Mouse (Mus musculus) heart, postnatal 0 days (tissue): Measurements from ENCODE around the gene Ifit3b. TPM values are rescaled to one million over a fixed set of nuclear protein-coding genes. Genes with fewer than 3 reads are reported as not detected.
"Not testable (repeated sequence)": the region's sequence is repeated elsewhere in the genome, so short reads cannot be mapped to it uniquely, and the experiment has no call there.

Experiments
- ATAC-seq: fragments of 200-750 bp; cut with Nextera tagmentation; 2 replicates; pipeline ENCODE4 v1.8.0; 2017; ENCODE audit warnings: low read depth, moderate number of reproducible peaks, moderate library complexity; ENCODE audit not compliant: insufficient read depth
- DNase-seq: peaks from one replicate; pipeline ENCODE4 v3.0.0-alpha.2; 2016; ENCODE audit warnings: low spot score
- H3K27ac ChIP-seq: fragments of 300-500 bp; sonication (generic); 2 replicates; pipeline ENCODE4 v1.5.1; 2014; ENCODE audit warnings: low read depth, mild to moderate bottlenecking
- H3K27me3 ChIP-seq: fragments of 300-500 bp; sonication (generic); 2 replicates; pipeline ENCODE4 v1.6.1; 2014; ENCODE audit warnings: low read length, mixed read lengths; ENCODE audit not compliant: control insufficient read depth, insufficient read depth
- H3K36me3 ChIP-seq: fragments of 300-500 bp; sonication (generic); replicated peaks from 2 replicates; pipeline ENCODE4 v1.6.1; 2014; ENCODE audit warnings: low read length, mixed read lengths; ENCODE audit not compliant: control insufficient read depth, insufficient read depth
- H3K4me1 ChIP-seq: fragments of 300-500 bp; sonication (generic); 2 replicates; pipeline ENCODE4 v1.6.1; 2014; ENCODE audit warnings: antibody characterized with exemption; ENCODE audit not compliant: control insufficient read depth, insufficient read depth
- H3K4me2 ChIP-seq: fragments of 300-500 bp; sonication (generic); 2 replicates; pipeline ENCODE4 v1.6.1; 2014; ENCODE audit warnings: low read depth, mild to moderate bottlenecking, low read length, moderate library complexity
- H3K4me3 ChIP-seq: fragments of 300-500 bp; sonication (generic); 2 replicates; pipeline ENCODE4 v1.5.1; 2014; ENCODE audit warnings: low read depth, low read length
- H3K9ac ChIP-seq: fragments of 300-500 bp; sonication (generic); replicated peaks from 2 replicates; pipeline ENCODE4 v1.6.1; 2014; ENCODE audit warnings: low read depth, low read length, mixed read lengths
- H3K9me3 ChIP-seq: fragments of 300-500 bp; sonication (generic); replicated peaks from 2 replicates; pipeline ENCODE4 v1.6.1; 2016; ENCODE audit warnings: low read length; ENCODE audit not compliant: control insufficient read depth
- CTCF ChIP-seq: IDR thresholded peaks from 2 replicates; pipeline ENCODE4 v1.5.1; 2016; ENCODE audit warnings: antibody characterized with exemption, control low read depth, low read depth
- EP300 ChIP-seq: IDR thresholded peaks from 2 replicates; pipeline ENCODE4 v1.6.1; 2016; ENCODE audit warnings: antibody characterized with exemption, low read depth
- WGBS: fragments of 180-500 bp; shearing (Covaris S2); extraction: QIAGEN DNeasy Blood & Tissue Kit; methylation state at CpG from one replicate; pipeline ENCODE4 v1.1.7; 2014; 5-methylcytosine and 5-hydroxymethylcytosine counted together
- polyA plus RNA-seq: library from polyadenylated mRNA; unstranded; fragments of >200 nt; fragmentation: Nextera tagmentation; extraction: Ambion mirVana; gene quantifications from 2 replicates; pipeline ENCODE4 v1.2.1, GENCODE M21; 2015
- total RNA-seq: library from RNA; depleted of rRNA; stranded (reverse); fragments of >200 nt; gene quantifications from 2 replicates; pipeline ENCODE4 v1.2.3, GENCODE M21; 2014; ENCODE audit warnings: low replicate concordance

The Ifit3b gene
- total and polyA plus RNA-seq, 2 experiments from 2014 or later: 0.57 to 0.72 TPM

DNA sequence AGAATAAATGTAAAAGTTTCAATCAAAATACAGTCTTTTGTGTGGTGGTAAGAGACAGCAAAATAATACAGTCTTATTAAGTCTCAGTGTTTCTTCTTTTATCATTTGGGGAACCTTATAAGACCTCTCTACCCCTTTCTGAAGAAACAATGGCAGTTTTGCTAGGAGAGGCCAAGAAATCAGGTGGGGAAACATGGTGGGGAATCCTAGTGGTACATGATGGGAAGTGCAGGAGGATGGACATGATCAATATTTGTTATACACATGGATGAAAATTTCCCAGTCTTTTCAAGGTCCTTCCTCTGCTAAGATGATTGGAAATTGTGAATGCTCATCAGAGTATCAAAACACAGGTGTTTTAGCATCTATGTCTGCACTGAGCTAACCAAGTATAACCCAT is 18.8 kb upstream of the Ifit3b start:
- Histone ChIP-seq H3K4me3 (no peak overlapping the region), H3K4me1 (no peaks in the 10 kb centered on the region), H3K27me3 (no peaks in the 10 kb centered on the region), H3K27ac (no peak overlapping the region), H3K9me3 (no peaks in the 10 kb centered on the region), H3K36me3 (no peaks in the 10 kb centered on the region), H3K9ac (no peak overlapping the region), H3K4me2 (no peak overlapping the region)
- DNase-seq (no peak), ATAC-seq (no peak)
- TF ChIP-seq EP300 (no peak), CTCF (no peak)

DNA sequence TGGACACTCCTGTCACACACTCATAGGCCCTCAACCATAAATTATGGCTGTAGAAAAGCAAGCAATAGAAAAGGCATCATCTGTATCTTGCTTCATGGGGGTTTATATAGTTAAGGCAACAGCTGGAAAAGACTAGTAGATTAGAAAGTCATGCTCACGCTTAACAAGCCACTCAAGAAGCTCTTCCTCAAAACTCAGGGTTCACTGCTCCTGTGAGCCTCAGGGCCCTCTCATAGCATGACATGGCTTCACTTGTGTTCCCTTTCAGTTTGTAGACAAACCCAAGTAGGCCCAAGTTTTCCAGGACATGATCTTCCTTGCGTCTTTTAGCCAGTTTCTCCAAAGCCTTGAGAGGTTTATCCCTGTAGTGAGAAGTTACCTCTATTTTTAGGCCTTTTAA is 14.3 kb upstream of the Ifit3b start:
- Histone ChIP-seq H3K9ac (no peak overlapping the region), H3K4me1 (peaks cover 13% of the 10 kb centered on the region), H3K4me2 (no peak overlapping the region), H3K36me3 (no peaks in the 10 kb centered on the region), H3K4me3 (no peak overlapping the region), H3K27ac (no peak overlapping the region), H3K9me3 (no peaks in the 10 kb centered on the region), H3K27me3 (no peaks in the 10 kb centered on the region)
- 84% methylated on average over 2 of the region's 2 CpGs for WGBS
- ATAC-seq: no peak
- DNase-seq: no peak
- TF ChIP-seq CTCF (no peak), EP300 (no peak)

DNA sequence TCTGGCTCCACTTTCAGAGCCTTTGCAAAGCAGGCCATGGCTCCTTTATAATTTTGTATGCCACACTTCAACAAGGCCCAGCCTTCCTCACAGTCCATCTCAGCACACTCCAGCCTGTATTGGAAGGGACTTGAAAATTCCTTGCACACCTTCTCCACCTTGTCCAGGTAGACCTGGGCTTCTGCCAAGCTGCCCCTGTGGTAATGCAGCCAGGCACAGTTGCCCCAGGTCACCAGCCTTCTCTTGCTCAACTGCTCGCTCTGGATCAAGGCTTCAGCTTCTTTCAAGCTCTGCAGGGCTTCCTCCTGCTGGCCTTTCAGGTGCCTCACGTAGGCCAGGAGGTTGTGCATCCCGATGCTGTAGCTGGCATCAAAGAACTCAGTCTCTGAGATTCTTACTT is 13.2 kb upstream of the Ifit3b start:
- H3K9ac ChIP-seq, H3K27ac ChIP-seq, H3K9me3 ChIP-seq, DNase-seq, H3K36me3 ChIP-seq, H3K4me2 ChIP-seq, H3K27me3 ChIP-seq, H3K4me3 ChIP-seq, ATAC-seq: not testable (repeated sequence)
- H3K4me1 ChIP-seq: peaks cover 16% of the 10 kb centered on the region
- WGBS: 86% methylated on average over 3 of the region's 3 CpGs

DNA sequence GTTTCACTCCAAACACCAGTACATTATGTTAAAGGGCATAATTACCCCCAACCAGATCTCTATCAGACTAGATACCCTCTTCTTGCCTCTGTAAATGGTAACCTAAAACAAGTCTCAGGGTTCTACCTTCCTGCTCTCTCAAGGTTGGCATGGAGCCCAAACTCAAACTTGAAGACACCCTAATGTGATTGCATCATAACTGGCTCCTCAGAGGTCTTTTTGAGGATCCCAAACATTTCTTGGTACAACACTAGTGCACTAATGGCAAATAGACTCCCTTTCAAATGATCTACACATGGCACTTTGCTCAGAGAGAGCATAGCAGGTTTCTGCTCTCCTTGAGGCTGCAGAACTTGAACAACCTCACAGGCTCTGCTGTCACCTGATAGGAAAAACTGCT is 11.0 kb upstream of the Ifit3b start:
- Histone ChIP-seq H3K27ac (no peak overlapping the region), H3K4me2 (no peak overlapping the region), H3K9ac (no peak overlapping the region), H3K9me3 (no peaks in the 10 kb centered on the region), H3K36me3 (no peaks in the 10 kb centered on the region), H3K4me3 (no peak overlapping the region), H3K27me3 (no peaks in the 10 kb centered on the region), H3K4me1 (peaks cover 16% of the 10 kb centered on the region)
- ATAC-seq (no peak), DNase-seq (no peak)
- TF ChIP-seq CTCF (no peak), EP300 (no peak)

DNA sequence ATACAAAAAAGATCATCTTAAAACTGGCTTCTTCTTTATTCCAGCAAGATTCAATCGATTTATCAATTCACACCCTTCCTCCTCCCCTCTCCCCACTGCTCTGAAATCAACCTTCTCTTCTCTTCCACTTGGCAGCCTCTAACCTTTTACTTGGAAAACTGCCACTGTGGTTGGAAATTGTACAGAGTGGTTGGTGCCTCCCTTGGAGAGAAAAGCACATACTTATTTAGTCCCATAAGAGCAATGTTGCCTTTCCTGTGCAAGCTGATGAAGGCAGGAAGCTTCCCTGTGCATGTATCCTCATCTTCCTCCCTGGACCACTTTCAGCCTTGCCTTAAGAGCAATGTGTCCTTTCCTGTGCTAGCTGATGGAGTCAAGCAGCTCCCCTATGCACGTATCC is 9.4 kb upstream of the Ifit3b start:
- Histone ChIP-seq H3K4me3 (no peak overlapping the region), H3K9ac (no peak overlapping the region), H3K27me3 (no peaks in the 10 kb centered on the region), H3K9me3 (no peaks in the 10 kb centered on the region), H3K27ac (no peak overlapping the region), H3K36me3 (no peaks in the 10 kb centered on the region), H3K4me2 (no peak overlapping the region), H3K4me1 (peaks cover 16% of the 10 kb centered on the region)
- ATAC-seq (peak; percentile 62; the same call in 1 of the 2 replicates), DNase-seq (peak; percentile 70)
- WGBS: 41% methylated on average over 2 of the region's 2 CpGs
- TF ChIP-seq CTCF (0 out of 2 replicates have a peak, but pooled peaks have one; percentile 1), EP300 (no peak)

DNA sequence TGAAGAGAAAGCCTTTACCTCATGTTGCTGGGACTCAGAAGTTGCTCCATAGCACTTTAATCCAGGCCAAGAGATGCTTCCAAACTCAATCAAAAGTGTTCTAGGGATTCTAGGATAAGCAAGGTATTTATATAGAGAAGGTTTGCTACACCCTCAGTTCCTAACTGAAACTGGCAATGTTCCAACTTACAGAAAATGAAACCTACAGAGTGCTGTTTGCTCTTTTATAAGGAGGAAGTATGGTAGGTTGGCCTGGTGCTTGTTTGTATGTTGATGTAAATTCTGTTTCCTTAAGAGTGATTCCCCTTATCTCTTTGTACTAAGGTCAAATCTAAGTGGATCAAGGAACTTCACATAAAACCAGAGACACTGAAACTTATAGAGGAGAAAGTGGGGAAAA is 8.5 kb upstream of the Ifit3b start:
- H3K4me3 ChIP-seq, ATAC-seq, H3K4me2 ChIP-seq, H3K9me3 ChIP-seq, H3K27me3 ChIP-seq, H3K36me3 ChIP-seq, H3K9ac ChIP-seq, H3K27ac ChIP-seq: not testable (repeated sequence)
- DNase-seq: peak; percentile 13
- H3K4me1 ChIP-seq: peaks cover 16% of the 10 kb centered on the region

DNA sequence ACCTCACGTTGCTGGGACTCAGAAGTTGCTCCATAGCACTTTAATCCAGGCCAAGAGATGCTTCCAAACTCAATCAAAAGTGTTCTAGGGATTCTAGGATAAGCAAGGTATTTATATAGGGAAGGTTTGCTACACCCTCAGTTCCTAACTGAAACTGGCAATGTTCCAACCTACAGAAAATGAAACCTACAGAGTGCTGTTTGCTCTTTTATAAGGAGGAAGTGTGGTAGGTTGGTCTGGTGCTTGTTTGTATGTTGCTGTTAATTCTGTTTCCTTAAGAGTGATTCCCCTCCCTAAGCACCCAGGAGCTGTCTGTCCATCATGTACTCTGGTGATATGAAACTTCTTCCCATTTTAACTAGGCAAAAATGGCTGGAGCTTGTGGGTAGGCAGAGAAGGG is 5.9 kb upstream of the Ifit3b start, which contains the start of gene Ifit1bl1:
Ifit1bl1 (minus strand) TSS at position 69 of the 400 bp plus-strand sequence.
- ATAC-seq: not testable (repeated sequence)

More for the DNA sequence above, 5.9 kb upstream of the Ifit3b start, which contains the start of gene Ifit1bl1:
- H3K4me2 ChIP-seq, H3K9me3 ChIP-seq, H3K27me3 ChIP-seq, H3K9ac ChIP-seq, H3K36me3 ChIP-seq, H3K4me3 ChIP-seq, DNase-seq, H3K27ac ChIP-seq: not testable (repeated sequence)
- 39% methylated on average over 1 of the region's 1 CpGs for WGBS
- peaks cover 15% of the 10 kb centered on the region for H3K4me1 ChIP-seq
